Mouse (Mus musculus) midbrain, postnatal 0 days (tissue): Measurements from ENCODE around the gene BC035044. TPM values are rescaled to one million over a fixed set of nuclear protein-coding genes. Genes with fewer than 3 reads are reported as not detected.
"Not testable (repeated sequence)": the region's sequence is repeated elsewhere in the genome, so short reads cannot be mapped to it uniquely, and the experiment has no call there.

Experiments used
- ATAC-seq: fragments of 200-750 bp; cut with Nextera tagmentation; 2 replicates; pipeline ENCODE4 v1.8.0; 2017; ENCODE audit warnings: moderate number of reproducible peaks, mild to moderate bottlenecking, moderate TSS enrichment, moderate library complexity; ENCODE audit not compliant: low FRiP score
- DNase-seq: peaks from one replicate; pipeline ENCODE4 v3.0.0-alpha.2; 2015; ENCODE audit warnings: low spot score
- H3K27ac ChIP-seq: fragments of 300-500 bp; sonication (generic); 2 replicates; pipeline ENCODE4 v1.5.1; 2014; ENCODE audit warnings: low read depth, mild to moderate bottlenecking, low read length, mixed read lengths
- H3K27me3 ChIP-seq: fragments of 300-500 bp; sonication (generic); 2 replicates; pipeline ENCODE4 v1.6.1; 2014; ENCODE audit warnings: low read length, control low read depth, mixed read lengths; ENCODE audit not compliant: insufficient read depth
- H3K36me3 ChIP-seq: fragments of 300-500 bp; sonication (generic); 2 replicates; pipeline ENCODE4 v1.6.1; 2014; ENCODE audit warnings: low read length, control low read depth, mixed read lengths; ENCODE audit not compliant: insufficient read depth
- H3K4me1 ChIP-seq: fragments of 300-500 bp; sonication (generic); 2 replicates; pipeline ENCODE4 v1.6.1; 2014; ENCODE audit warnings: mild to moderate bottlenecking, control low read depth, antibody characterized with exemption, low read length, mixed read lengths; ENCODE audit not compliant: insufficient read depth
- H3K4me2 ChIP-seq: fragments of 300-500 bp; sonication (generic); 2 replicates; pipeline ENCODE4 v1.6.1; 2014; ENCODE audit warnings: low read depth, mild to moderate bottlenecking, low read length, mixed read lengths; ENCODE audit not compliant: poor library complexity, severe bottlenecking
- H3K4me3 ChIP-seq: fragments of 300-500 bp; sonication (generic); 2 replicates; pipeline ENCODE4 v1.5.1; 2014; ENCODE audit warnings: low read depth, mild to moderate bottlenecking, low read length, moderate library complexity
- H3K9ac ChIP-seq: fragments of 300-500 bp; sonication (generic); replicated peaks from 2 replicates; pipeline ENCODE4 v1.6.1; 2014; ENCODE audit warnings: mild to moderate bottlenecking, low read length, moderate library complexity, mixed read lengths; ENCODE audit not compliant: poor library complexity, severe bottlenecking
- H3K9me3 ChIP-seq: fragments of 300-500 bp; sonication (generic); 2 replicates; pipeline ENCODE4 v1.6.1; 2016; ENCODE audit warnings: low read length, control low read depth
- CTCF ChIP-seq: IDR thresholded peaks from 2 replicates; pipeline ENCODE4 v1.5.1; 2016; ENCODE audit warnings: antibody characterized with exemption, mild to moderate bottlenecking
- WGBS: fragments of 180-500 bp; shearing (Covaris S2); extraction: QIAGEN DNeasy Blood & Tissue Kit; methylation state at CpG from one replicate; pipeline ENCODE4 v1.1.7; 2014; 5-methylcytosine and 5-hydroxymethylcytosine counted together
- polyA plus RNA-seq: library from polyadenylated mRNA; unstranded; fragments of >200 nt; fragmentation: Nextera tagmentation; extraction: Ambion mirVana; gene quantifications from 2 replicates; pipeline ENCODE4 v1.2.1, GENCODE M21; 2015
- total RNA-seq: library from RNA; depleted of rRNA; stranded (reverse); fragments of >200 nt; gene quantifications from 2 replicates; pipeline ENCODE4 v1.2.3, GENCODE M21; 2014

The BC035044 gene
- total and polyA plus RNA-seq, 2 experiments from 2014 or later: 0.38 to 0.41 TPM

DNA sequence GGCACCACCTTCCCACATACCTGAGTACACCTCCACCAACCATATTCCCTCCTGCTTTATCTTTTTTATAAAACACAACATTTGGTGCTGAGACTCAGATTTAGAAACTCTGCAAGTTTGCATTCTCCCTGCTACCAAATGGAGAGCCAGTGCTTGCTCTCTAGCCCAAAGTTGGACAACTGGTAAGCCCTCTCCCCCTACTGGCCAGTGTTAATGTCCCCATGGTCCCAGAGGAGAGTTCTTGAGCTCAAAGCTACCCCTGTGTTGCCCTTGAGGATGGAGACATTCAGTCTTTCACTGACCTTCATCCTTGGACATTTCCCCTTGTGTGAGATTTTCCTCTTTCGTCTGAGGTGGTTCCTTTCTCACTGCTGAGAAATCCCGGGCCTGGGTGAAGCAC, 9.1 kb upstream of the BC035044 start:
- ATAC-seq (no peak), DNase-seq (no peak)
- Histone ChIP-seq H3K4me2 (no peak overlapping the region), H3K4me1 (no peaks in the 10 kb centered on the region), H3K36me3 (no peaks in the 10 kb centered on the region), H3K27ac (no peak overlapping the region), H3K27me3 (no peaks in the 10 kb centered on the region), H3K4me3 (no peak overlapping the region), H3K9me3 (no peaks in the 10 kb centered on the region), H3K9ac (no peak overlapping the region)
- TF ChIP-seq CTCF: no peak
- 88% methylated on average over 2 of the region's 2 CpGs for WGBS

GRCm38 (mm10) chr6:128895404-128896001, 4.6 kb upstream of the BC035044 start:
- Histone ChIP-seq H3K4me3 (no peak overlapping the region), H3K4me1 (no peaks in the 10 kb centered on the region), H3K9me3 (no peaks in the 10 kb centered on the region), H3K27me3 (no peaks in the 10 kb centered on the region), H3K4me2 (no peak overlapping the region), H3K36me3 (no peaks in the 10 kb centered on the region), H3K27ac (no peak overlapping the region), H3K9ac (no peak overlapping the region)
- ATAC-seq (no peak), DNase-seq (no peak)
- TF ChIP-seq CTCF: no peak
- 79% methylated on average over 3 of the region's 3 CpGs for WGBS

DNA sequence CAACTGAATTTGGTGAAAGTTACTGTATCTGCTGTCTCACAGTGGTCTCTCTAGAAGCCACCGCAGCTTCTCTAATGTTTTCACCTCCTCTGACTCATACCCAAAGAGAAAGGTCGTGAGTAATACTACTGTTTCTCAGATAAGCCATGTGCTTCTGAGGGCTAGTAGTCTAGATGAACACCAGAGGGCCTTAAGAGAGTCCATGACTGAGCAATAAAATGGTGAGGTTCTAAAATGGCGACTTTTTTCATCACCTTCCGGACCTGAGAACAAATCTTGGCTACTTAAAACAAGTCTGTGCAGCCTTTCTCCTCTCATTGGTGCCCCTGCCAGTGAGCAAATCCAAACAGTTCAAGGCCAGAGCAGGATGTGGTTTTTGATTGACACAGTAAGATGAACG, 2.1 kb downstream of the BC035044 start:
- ATAC-seq: no peak
- DNase-seq: no peak
- H3K27me3 ChIP-seq: no peaks in the 10 kb centered on the region
- no peak for TF ChIP-seq CTCF
- no peaks in the 10 kb centered on the region for H3K9me3 ChIP-seq
- WGBS: 76% methylated on average over 5 of the region's 5 CpGs
- H3K9ac ChIP-seq: no peak overlapping the region
- H3K27ac ChIP-seq: no peak overlapping the region
- no peaks in the 10 kb centered on the region for H3K36me3 ChIP-seq
- H3K4me1 ChIP-seq: no peaks in the 10 kb centered on the region
- no peak overlapping the region for H3K4me3 ChIP-seq
- H3K4me2 ChIP-seq: no peak overlapping the region

DNA sequence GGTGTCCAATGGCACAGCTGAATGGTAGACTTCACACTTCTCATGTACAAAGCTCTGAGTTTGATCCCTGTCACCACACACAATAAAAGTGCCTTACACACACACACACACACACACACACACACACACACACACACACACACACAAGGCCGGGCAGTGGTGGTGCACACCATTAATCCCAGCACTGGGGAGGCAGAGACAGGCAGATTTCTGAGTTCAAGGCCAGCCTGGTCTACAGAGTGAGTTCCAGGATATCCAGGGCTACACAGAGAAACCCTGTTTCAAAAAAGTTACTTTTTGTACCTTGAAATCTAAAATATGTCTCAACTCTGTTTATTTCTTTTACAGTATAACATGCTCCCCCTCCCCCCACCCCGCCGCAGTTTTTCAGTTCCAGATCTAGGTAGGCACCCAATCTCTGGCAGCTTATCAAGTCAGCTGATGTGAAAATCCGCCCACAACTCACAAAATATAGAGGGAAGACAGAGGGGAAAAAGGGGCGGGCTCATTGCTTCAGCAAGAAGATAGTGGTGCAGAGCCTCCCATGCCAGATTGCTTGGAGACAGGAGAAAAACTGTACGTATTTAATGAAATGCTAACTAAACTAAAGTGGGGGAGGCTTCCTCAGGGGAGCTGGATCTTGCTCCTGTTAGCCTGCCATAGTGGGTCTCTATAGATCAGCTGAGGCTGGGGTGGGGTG, 3.7 kb downstream of the BC035044 start, which contains the start of gene Clec2i:
TSS of gene Clec2i (plus strand) at position 498 of the 700 bp plus-strand sequence.
- WGBS: 90% methylated on average over 6 of the region's 6 CpGs
- DNase-seq, H3K27ac ChIP-seq: not testable (repeated sequence)

DNA sequence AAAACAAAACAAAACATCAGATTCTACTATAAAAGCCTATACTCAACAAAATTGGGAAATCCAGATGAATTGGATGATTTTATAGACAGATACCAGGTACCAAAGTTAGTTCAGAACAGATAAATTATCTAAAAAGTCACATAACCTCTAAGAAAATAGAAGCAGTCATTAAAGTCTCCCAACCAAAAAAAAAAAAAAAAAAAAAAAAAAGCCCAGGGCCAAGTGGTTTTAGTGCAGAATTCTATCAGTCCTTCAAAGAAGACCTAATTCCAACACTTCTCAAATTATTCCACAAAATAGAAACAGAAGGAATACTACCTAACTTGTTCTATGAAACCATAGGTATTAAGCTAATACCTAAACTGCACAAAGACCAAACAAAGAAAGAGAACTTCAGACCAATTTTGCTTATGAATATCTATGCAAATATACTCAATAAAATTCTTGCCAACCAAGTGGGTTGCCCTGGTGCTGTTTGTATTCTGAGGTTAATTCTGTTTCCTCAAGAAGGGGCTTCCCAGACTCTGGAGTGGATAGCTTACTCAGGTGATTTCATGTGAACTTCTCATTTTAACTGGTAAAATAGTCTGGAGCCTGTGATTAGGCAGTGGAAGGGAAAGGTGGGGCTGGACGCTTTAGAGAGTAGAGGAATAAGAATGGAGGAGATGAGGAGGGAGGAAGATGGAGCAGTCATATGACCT, 18.9 kb downstream of the BC035044 start:
- Histone ChIP-seq H3K4me1 (no peaks in the 10 kb centered on the region), H3K4me2 (no peak overlapping the region), H3K9ac (no peak overlapping the region), H3K36me3 (no peaks in the 10 kb centered on the region), H3K27me3 (no peaks in the 10 kb centered on the region), H3K27ac (no peak overlapping the region), H3K9me3 (no peaks in the 10 kb centered on the region), H3K4me3 (no peak overlapping the region)
- ATAC-seq: no peak
- no peak for TF ChIP-seq CTCF
- no peak for DNase-seq
- 85% methylated on average over 1 of the region's 1 CpGs for WGBS

More for the DNA sequence above, 3.7 kb downstream of the BC035044 start, which contains the start of gene Clec2i:
- not testable (repeated sequence) for H3K9me3 ChIP-seq, H3K4me3 ChIP-seq, H3K4me1 ChIP-seq, ATAC-seq, H3K36me3 ChIP-seq, H3K27me3 ChIP-seq, H3K4me2 ChIP-seq, H3K9ac ChIP-seq

- H3K36me3 ChIP-seq: no peaks in the 10 kb centered on the region
- H3K4me3 ChIP-seq: no peak overlapping the region
- no peak for TF ChIP-seq CTCF
- ATAC-seq (no peak), DNase-seq (no peak)
- no peak overlapping the region for H3K4me2 ChIP-seq
- H3K27me3 ChIP-seq: no peaks in the 10 kb centered on the region
- H3K4me1 ChIP-seq: no peaks in the 10 kb centered on the region
- no peak overlapping the region for H3K27ac ChIP-seq
- H3K9ac ChIP-seq: no peak overlapping the region
- H3K9me3 ChIP-seq: no peaks in the 10 kb centered on the region
- 15% methylated on average over 3 of the region's 3 CpGs for WGBS
These were observed 22.1 kb downstream of the BC035044 start for GRCm38 (mm10) chr6:128868861-128869260.
